Mouse (Mus musculus): ENCODE measurements at regions not wholly inside any gene's neighbourhood (a gene's known extent, or its start where the extent isn't known, plus 50 kb on each side); places are given as distances from the start of the nearest gene placed in this dataset.

- no peak for TF ChIP-seq CTCF (IDR thresholded peaks at IDR 0.05; ENCODE audit: borderline replicate concordance, insufficient read depth, low read depth, low read length)
- TF ChIP-seq POLR2A (IDR thresholded peaks at IDR 0.05; ENCODE audit: borderline replicate concordance, insufficient read depth, low read length) = no peak
Measured at GRCm38 (mm10) chr9:87406476-87406875, 151.1 kb upstream of the Cep162 start.

Measured in cerebellum, adult 2 months (tissue).